Mouse (Mus musculus): ENCODE measurements around the gene Chtop.

Chtop gene

GRCm38 (mm10) chr3:90465686-90466310 lies 43.5 kb downstream of the Chtop start, which contains the start of gene Npr1:
Npr1 (minus strand) TSS chr3:90465866.
- intact Hi-C loops (cut with DNase I): loop anchor here (2.0 to 10.0 kb wide), 2 partner anchors 53 to 171 kb away; partner anchors contain the start of gene Gatad2b

DNA sequence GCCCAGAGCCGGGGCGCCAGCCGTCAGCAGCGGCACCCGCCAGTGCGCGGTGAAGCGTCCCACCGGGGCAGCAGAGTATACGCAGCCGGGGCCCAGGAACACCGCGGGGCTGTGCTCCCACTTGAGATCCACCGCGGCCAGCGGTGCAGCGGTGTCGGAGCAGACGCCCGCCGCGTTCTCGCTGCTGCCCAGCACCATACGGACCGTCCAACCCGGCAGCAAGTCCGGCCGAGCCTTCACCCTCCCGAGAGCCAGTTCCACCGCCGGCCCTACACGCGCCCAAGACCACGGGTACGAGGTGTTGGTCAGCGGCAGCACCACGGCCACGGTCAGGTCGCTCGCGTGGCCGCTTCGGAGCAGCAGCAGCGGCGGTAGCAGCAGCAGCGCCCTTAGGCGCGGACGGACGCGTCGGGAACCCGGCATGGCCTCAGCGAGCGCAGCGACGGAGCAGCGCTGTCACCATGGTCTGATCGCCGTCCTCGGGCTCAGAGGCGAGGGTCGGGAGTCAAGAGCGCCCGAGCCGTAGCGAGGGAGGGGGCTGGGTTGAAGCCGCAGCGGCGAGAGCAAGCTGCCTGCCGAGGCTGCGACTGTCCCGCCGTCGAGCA lies 44.1 kb downstream of the Chtop start:
- intact Hi-C loops (cut with DNase I): loop anchor here (10.0 kb wide), 1 partner anchor 170 kb away; the partner anchor contains the start of gene Gatad2b

GRCm38 (mm10) chr3:90464552-90465080 lies 44.7 kb downstream of the Chtop start:
- intact Hi-C loops (cut with DNase I): loop anchor here (10.0 kb wide), 1 partner anchor 170 kb away; the partner anchor contains the start of gene Gatad2b

GRCm38 (mm10) chr3:90462579-90462978 lies 46.7 kb downstream of the Chtop start:
- intact Hi-C loops (cut with DNase I): loop anchor here (10.0 kb wide), 1 partner anchor 168 kb away; the partner anchor contains the start of gene Gatad2b

GRCm38 (mm10) chr3:90461935-90462334 lies 47.4 kb downstream of the Chtop start:
- intact Hi-C loops (cut with DNase I): loop anchor here (10.0 kb wide), 1 partner anchor 167 kb away; the partner anchor contains the start of gene Gatad2b

GRCm38 (mm10) chr3:90460315-90460714 lies 49.0 kb downstream of the Chtop start:
- intact Hi-C loops (cut with DNase I): loop anchor here (10.0 kb wide), 1 partner anchor 166 kb away; the partner anchor contains the start of gene Gatad2b

DNA sequence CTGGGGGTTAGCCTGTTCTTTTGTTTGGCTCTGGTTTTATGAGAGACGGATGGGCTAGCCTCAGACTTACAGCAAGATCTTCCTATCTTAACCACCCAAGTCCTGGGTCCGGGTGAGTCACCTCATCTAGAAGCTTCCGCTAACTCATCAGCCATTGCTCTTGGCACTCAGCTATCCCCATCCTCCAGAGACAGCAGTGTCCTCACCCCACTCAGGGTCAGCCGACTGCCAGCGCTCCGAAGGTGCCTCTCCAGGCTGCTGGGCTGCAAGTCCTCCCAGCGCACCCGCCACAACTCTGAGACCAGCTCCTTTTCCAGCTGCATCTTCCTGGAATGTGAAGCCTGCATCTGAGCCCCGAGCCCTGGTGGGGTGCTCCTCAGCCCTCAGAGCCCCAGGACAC lies 49.6 kb downstream of the Chtop start:
- intact Hi-C loops (cut with DNase I): loop anchor here (10.0 kb wide), 1 partner anchor 165 kb away; the partner anchor contains the start of gene Gatad2b

- intact Hi-C loops (cut with DNase I): no loop called here
These were observed 54.4 kb downstream of the Chtop start for GRCm38 (mm10) chr3:90454931-90455330.

GRCm38 (mm10) chr3:90451396-90452095 lies 57.8 kb downstream of the Chtop start:
- intact Hi-C loops (cut with DNase I): no loop called here

DNA sequence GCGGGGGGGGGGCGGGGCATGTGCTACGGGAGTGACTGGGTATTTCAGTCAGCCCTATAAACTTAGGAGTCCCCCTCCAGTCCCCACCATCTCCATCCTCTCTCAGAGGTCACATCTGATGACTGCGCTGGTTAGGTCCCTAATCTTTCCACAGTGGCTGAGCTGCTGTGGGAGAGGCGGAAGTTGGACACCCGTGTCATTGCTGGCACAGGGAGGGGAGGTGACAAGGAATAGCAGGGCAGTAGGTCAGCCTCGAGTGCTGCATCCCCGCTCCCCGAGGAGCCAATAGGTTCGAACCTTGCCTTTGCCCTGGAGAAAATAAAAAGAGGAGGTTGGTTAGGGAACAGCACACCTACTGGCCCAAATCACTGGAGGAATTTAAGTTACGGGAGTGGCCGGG lies 58.4 kb downstream of the Chtop start:
- intact Hi-C loops (cut with DNase I): no loop called here
